Mouse (Mus musculus): ENCODE data around the gene Dusp9. TPM values are rescaled to one million over a fixed set of nuclear protein-coding genes. Genes with fewer than 3 reads are reported as not detected.

Gene Dusp9
- polyA plus RNA-seq, 1 experiment from 2014 or later = 0.31 TPM

Other genes with a start within 250 kb of the Dusp9 start
- gene Gm18336, start 240.7 kb upstream of the Dusp9 start, polyA plus RNA-seq (2014; fragmentation: Nextera tagmentation; extraction: Ambion mirVana) = not detected in 2 replicates
- 0.94 and 1.3 TPM in 2 replicates for gene Zfp92, start 228.3 kb upstream of the Dusp9 start, polyA plus RNA-seq (2014; fragmentation: Nextera tagmentation; extraction: Ambion mirVana)
- gene Trex2, start 204.1 kb upstream of the Dusp9 start, polyA plus RNA-seq (2014; fragmentation: Nextera tagmentation; extraction: Ambion mirVana) = not detected in 2 replicates
- 62.0 and 72.1 TPM in 2 replicates for gene Haus7, start 180.4 kb upstream of the Dusp9 start, polyA plus RNA-seq (2014; fragmentation: Nextera tagmentation; extraction: Ambion mirVana)
- gene Bgn, start 155.8 kb upstream of the Dusp9 start, polyA plus RNA-seq (2014; fragmentation: Nextera tagmentation; extraction: Ambion mirVana) = 8.3 and 36.2 TPM in 2 replicates
- gene Atp2b3, start 136.3 kb upstream of the Dusp9 start, polyA plus RNA-seq (2014; fragmentation: Nextera tagmentation; extraction: Ambion mirVana) = 5.9 and 9.2 TPM in 2 replicates
- 142 and 186 TPM in 2 replicates for gene Pnck, start 20.7 kb downstream of the Dusp9 start, polyA plus RNA-seq (2014; fragmentation: Nextera tagmentation; extraction: Ambion mirVana)
- 9.7 and 11.6 TPM in 2 replicates for gene Slc6a8, start 33.7 kb downstream of the Dusp9 start, polyA plus RNA-seq (2014; fragmentation: Nextera tagmentation; extraction: Ambion mirVana)
- 112 and 132 TPM in 2 replicates for gene Bcap31, start 76.8 kb downstream of the Dusp9 start, polyA plus RNA-seq (2014; fragmentation: Nextera tagmentation; extraction: Ambion mirVana)
- 9.2 and 10.2 TPM in 2 replicates for gene Abcd1, start 77.2 kb downstream of the Dusp9 start, polyA plus RNA-seq (2014; fragmentation: Nextera tagmentation; extraction: Ambion mirVana)
- gene Plxnb3, start 117.7 kb downstream of the Dusp9 start, polyA plus RNA-seq (2014; fragmentation: Nextera tagmentation; extraction: Ambion mirVana) = 0.07 and 0.73 TPM in 2 replicates
- 1.2 and 2.4 TPM in 2 replicates for gene Srpk3, start 135.0 kb downstream of the Dusp9 start, polyA plus RNA-seq (2014; fragmentation: Nextera tagmentation; extraction: Ambion mirVana)
- 264 and 309 TPM in 2 replicates for gene Idh3g, start 147.5 kb downstream of the Dusp9 start, polyA plus RNA-seq (2014; fragmentation: Nextera tagmentation; extraction: Ambion mirVana)
- 169 and 171 TPM in 2 replicates for gene Ssr4, start 147.6 kb downstream of the Dusp9 start, polyA plus RNA-seq (2014; fragmentation: Nextera tagmentation; extraction: Ambion mirVana)
- 5.4 and 6.5 TPM in 2 replicates for gene Pdzd4, start 185.6 kb downstream of the Dusp9 start, polyA plus RNA-seq (2014; fragmentation: Nextera tagmentation; extraction: Ambion mirVana)

All from neural tube, embryonic 14.5 days (tissue).